Mouse (Mus musculus): ENCODE data around the gene Cenpl. TPM values are rescaled to one million over a fixed set of nuclear protein-coding genes. Genes with fewer than 3 reads are reported as not detected.

The Cenpl gene
- polyA plus RNA-seq, 1 experiment from 2014 or later = 17.1 TPM

GRCm38 (mm10) chr1:161077243-161077642 is 6.7 kb downstream of the Cenpl start:
- H3K27me3 ChIP-seq (replicated peaks; ENCODE audit: control insufficient read depth, insufficient read depth, low read length) = no peaks in the 10 kb centered on the region

DNA sequence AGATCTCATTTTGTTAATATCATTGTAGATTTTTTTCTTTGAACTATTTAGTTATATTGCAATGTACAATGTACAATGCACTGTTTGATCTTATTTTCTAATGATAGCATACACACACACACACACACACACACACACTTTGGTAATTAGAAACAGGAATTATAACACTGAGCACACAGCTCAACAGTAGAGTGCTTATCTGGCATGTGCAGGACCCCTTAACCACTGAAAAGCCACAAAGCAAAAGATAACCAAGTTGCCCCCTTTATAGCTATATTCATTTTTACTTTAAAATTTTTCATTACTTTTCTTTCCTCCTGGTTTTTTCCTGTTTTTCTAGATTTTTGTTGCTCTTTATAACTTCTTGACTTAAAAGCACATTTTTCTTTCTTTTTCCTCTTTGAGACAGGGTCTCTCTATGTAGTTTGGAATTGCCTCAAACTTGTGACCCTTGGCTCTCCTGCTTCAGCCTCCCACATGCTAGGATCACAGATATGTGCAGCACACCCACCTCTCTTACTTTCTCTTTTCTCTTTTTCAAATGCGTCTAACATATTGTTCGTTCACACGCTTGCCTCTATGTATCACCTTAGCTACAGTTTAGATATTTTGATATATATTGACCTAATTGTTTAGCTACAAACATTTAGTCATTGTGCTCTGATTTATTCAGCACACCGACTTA is 29.4 kb downstream of the Cenpl start:
- Histone ChIP-seq H3K4me2 (ENCODE audit: low read length) (no peak overlapping the region), H3K4me1 (replicated peaks; ENCODE audit: control insufficient read depth, insufficient read depth, low read length) (no peaks in the 10 kb centered on the region), H3K27me3 (replicated peaks; ENCODE audit: control insufficient read depth, insufficient read depth, low read length) (no peaks in the 10 kb centered on the region), H3K4me3 (replicated peaks; ENCODE audit: low read length) (no peak overlapping the region), H3K9me3 (ENCODE audit: control insufficient read depth, low read length) (no peaks in the 10 kb centered on the region), H3K36me3 (ENCODE audit: control insufficient read depth, insufficient read depth) (peaks cover 9% of the 10 kb centered on the region; the same call in 1 of the 2 replicates), H3K9ac (replicated peaks; ENCODE audit: low read depth, low read length) (no peak overlapping the region), H3K27ac (ENCODE audit: low read length) (no peak overlapping the region)
- WGBS = 97% methylated on average over 4 of the region's 4 CpGs
- ATAC-seq = no peak

More at GRCm38 (mm10) chr1:161077243-161077642, 6.7 kb downstream of the Cenpl start:
- 0 out of 2 replicates have a peak, but pooled peaks cover 3% of the 10 kb centered on the region for H3K36me3 ChIP-seq (ENCODE audit: control insufficient read depth, insufficient read depth)
- WGBS = 89% methylated on average over 3 of the region's 3 CpGs
- no peak overlapping the region for H3K27ac ChIP-seq (ENCODE audit: low read length)
- no peaks in the 10 kb centered on the region for H3K9me3 ChIP-seq (ENCODE audit: control insufficient read depth, low read length)
- H3K4me3 ChIP-seq (replicated peaks; ENCODE audit: low read length) = no peak overlapping the region
- peaks cover 17% of the 10 kb centered on the region for H3K4me1 ChIP-seq (replicated peaks; ENCODE audit: control insufficient read depth, insufficient read depth, low read length)
- H3K4me2 ChIP-seq (ENCODE audit: low read length) = no peak overlapping the region
- no peak for ATAC-seq
- no peak overlapping the region for H3K9ac ChIP-seq (replicated peaks; ENCODE audit: low read depth, low read length)

- Histone ChIP-seq H3K4me2 (ENCODE audit: low read length) (no peak overlapping the region), H3K27me3 (replicated peaks; ENCODE audit: control insufficient read depth, insufficient read depth, low read length) (no peaks in the 10 kb centered on the region), H3K27ac (ENCODE audit: low read length) (no peak overlapping the region), H3K36me3 (ENCODE audit: control insufficient read depth, insufficient read depth) (peaks cover 15% of the 10 kb centered on the region), H3K4me1 (replicated peaks; ENCODE audit: control insufficient read depth, insufficient read depth, low read length) (no peaks in the 10 kb centered on the region), H3K4me3 (replicated peaks; ENCODE audit: low read length) (no peak overlapping the region), H3K9ac (replicated peaks; ENCODE audit: low read depth, low read length) (no peak overlapping the region), H3K9me3 (ENCODE audit: control insufficient read depth, low read length) (no peaks in the 10 kb centered on the region)
- ATAC-seq = no peak
- 90% methylated on average over 1 of the region's 1 CpGs for WGBS
These were observed 33.3 kb downstream of the Cenpl start for GRCm38 (mm10) chr1:161103842-161104241.

- no peak overlapping the region for H3K27ac ChIP-seq (ENCODE audit: low read length)
- H3K27me3 ChIP-seq (replicated peaks; ENCODE audit: control insufficient read depth, insufficient read depth, low read length) = no peaks in the 10 kb centered on the region
- H3K4me2 ChIP-seq (ENCODE audit: low read length) = no peak overlapping the region
- H3K36me3 ChIP-seq (ENCODE audit: control insufficient read depth, insufficient read depth) = peaks cover 20% of the 10 kb centered on the region
- 80% methylated on average over 8 of the region's 8 CpGs for WGBS
- no peak for ATAC-seq
- no peak overlapping the region for H3K9ac ChIP-seq (replicated peaks; ENCODE audit: low read depth, low read length)
- H3K9me3 ChIP-seq (ENCODE audit: control insufficient read depth, low read length) = no peaks in the 10 kb centered on the region
- H3K4me3 ChIP-seq (replicated peaks; ENCODE audit: low read length) = no peak overlapping the region
- no peaks in the 10 kb centered on the region for H3K4me1 ChIP-seq (replicated peaks; ENCODE audit: control insufficient read depth, insufficient read depth, low read length)
These were observed 38.7 kb downstream of the Cenpl start for GRCm38 (mm10) chr1:161109216-161109615.

DNA sequence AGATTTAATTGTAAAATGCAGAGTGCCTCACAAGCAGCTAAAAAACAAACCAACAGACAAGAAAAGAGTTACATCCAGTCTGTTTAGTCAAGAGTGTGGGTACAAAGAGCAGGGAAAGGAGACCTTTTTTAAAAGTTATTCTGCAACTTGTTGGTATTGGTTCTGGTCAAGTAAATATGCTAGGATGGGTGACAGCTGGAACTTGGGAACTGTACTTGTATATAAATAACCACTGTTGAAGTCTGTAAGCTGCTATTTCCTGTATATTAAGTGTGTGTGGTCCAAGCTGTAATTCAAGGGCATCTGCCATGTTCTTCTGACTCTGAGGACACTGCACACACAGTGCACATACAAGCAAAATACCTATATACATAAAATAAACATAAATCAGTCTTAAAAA is 44.1 kb downstream of the Cenpl start:
- Histone ChIP-seq H3K4me2 (ENCODE audit: low read length) (no peak overlapping the region), H3K4me3 (replicated peaks; ENCODE audit: low read length) (no peak overlapping the region), H3K27ac (ENCODE audit: low read length) (no peak overlapping the region), H3K27me3 (replicated peaks; ENCODE audit: control insufficient read depth, insufficient read depth, low read length) (no peaks in the 10 kb centered on the region), H3K36me3 (ENCODE audit: control insufficient read depth, insufficient read depth) (peaks cover under 1% of the 10 kb centered on the region; the same call in 1 of the 2 replicates), H3K9me3 (ENCODE audit: control insufficient read depth, low read length) (no peaks in the 10 kb centered on the region), H3K9ac (replicated peaks; ENCODE audit: low read depth, low read length) (no peak overlapping the region), H3K4me1 (replicated peaks; ENCODE audit: control insufficient read depth, insufficient read depth, low read length) (no peaks in the 10 kb centered on the region)
- ATAC-seq = no peak

DNA sequence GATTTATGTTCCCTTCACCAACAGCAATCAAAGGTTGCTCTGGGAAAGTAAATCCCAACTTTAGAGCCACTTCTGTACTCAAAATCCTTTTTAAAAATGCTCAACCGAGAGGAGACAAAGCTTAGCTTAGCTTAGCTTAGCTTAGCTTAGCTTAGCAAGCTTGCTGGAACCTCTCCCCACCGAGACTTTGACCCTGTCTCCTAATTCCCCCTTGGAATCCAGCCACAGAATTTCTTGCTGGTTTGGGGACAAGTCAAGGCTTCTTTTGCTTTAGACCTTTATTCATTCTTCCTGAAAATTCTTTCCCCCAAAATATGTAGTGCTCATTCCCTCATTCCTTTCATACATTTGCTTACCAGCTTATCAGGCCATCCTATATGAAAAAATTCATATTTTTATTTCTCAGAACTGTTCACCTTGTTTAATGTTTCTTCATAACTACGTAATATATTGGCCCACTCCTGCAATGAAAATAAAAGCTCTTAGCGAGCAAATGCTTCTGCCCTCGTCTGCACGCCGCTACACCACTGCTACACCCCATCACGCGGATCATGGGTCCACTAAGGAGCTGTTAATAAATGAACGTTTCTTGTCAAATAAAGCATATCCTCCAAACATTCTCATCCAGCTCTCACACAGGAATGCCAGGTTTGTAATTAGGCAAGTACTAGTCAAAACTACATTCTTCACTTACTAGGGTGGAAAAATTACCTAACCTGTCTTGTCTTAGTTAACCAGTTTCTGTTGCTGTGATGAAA is 52.3 kb downstream of the Cenpl start:
- H3K27ac ChIP-seq (ENCODE audit: low read length) = no peak overlapping the region
- ATAC-seq = no peak
- H3K36me3 ChIP-seq (ENCODE audit: control insufficient read depth, insufficient read depth) = no peaks in the 10 kb centered on the region
- H3K27me3 ChIP-seq (replicated peaks; ENCODE audit: control insufficient read depth, insufficient read depth, low read length) = no peaks in the 10 kb centered on the region
- no peak overlapping the region for H3K4me2 ChIP-seq (ENCODE audit: low read length)
- no peaks in the 10 kb centered on the region for H3K4me1 ChIP-seq (replicated peaks; ENCODE audit: control insufficient read depth, insufficient read depth, low read length)
- no peak overlapping the region for H3K4me3 ChIP-seq (replicated peaks; ENCODE audit: low read length)
- no peaks in the 10 kb centered on the region for H3K9me3 ChIP-seq (ENCODE audit: control insufficient read depth, low read length)
- no peak overlapping the region for H3K9ac ChIP-seq (replicated peaks; ENCODE audit: low read depth, low read length)
- 87% methylated on average over 10 of the region's 10 CpGs for WGBS

GRCm38 (mm10) chr1:161126461-161126860 is 55.9 kb downstream of the Cenpl start:
- H3K9me3 ChIP-seq (ENCODE audit: control insufficient read depth, low read length) = no peaks in the 10 kb centered on the region
- H3K9ac ChIP-seq (replicated peaks; ENCODE audit: low read depth, low read length) = no peak overlapping the region
- no peak for ATAC-seq
- no peaks in the 10 kb centered on the region for H3K36me3 ChIP-seq (ENCODE audit: control insufficient read depth, insufficient read depth)
- H3K4me3 ChIP-seq (replicated peaks; ENCODE audit: low read length) = no peak overlapping the region
- H3K4me2 ChIP-seq (ENCODE audit: low read length) = no peak overlapping the region
- H3K27me3 ChIP-seq (replicated peaks; ENCODE audit: control insufficient read depth, insufficient read depth, low read length) = no peaks in the 10 kb centered on the region
- H3K27ac ChIP-seq (ENCODE audit: low read length) = no peak overlapping the region
- H3K4me1 ChIP-seq (replicated peaks; ENCODE audit: control insufficient read depth, insufficient read depth, low read length) = peaks cover 13% of the 10 kb centered on the region
- WGBS = 77% methylated on average over 1 of the region's 1 CpGs

DNA sequence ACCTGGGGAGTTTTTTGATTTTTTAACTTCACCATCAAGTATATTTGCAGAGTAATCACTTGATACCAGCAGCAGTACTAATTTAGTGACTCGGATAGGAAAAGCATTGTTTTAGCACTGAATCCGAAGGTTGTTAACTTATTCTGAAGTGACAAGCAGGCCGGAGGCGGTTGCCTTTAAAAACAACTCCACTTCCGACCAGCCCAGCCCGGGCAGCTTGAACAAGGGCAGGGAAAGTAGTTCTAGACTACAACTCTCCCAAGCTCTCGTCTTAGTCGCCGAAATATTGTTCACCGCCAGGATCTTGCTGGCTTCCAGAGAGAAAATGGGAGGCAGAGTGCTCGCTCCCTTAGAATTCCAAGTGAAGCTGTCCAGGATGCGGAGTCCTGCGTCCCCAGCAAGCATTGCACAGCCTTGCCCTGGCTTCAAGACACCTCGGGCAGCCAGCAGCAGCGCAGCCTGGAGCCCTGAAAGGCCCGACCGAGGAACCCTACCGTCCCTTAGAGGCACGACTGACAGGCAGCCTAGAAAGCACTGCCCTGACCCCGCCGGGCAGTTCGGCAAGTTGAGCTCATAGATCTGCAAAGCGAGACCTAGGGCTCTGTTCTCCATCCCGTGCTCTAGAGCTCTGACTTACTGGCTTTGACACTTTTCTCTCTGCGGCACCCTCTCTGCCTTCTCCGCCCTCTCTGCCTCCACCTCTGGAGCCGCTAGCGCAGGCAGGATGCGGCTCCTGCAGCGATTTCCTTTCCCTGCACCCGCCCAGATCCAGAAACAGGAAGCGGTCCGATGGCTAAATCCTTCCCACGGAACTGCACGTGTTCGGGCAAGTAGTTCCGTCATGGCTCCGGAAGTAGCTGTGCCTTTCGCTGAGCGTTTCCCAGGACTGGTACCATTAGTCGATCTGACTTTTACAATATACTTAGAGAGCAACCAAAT is 60.5 kb downstream of the Cenpl start, which contains the start of gene Klhl20:
Klhl20 (minus strand) TSS at position 786 of the 939 bp plus-strand sequence.
- Histone ChIP-seq H3K4me1 (replicated peaks; ENCODE audit: control insufficient read depth, insufficient read depth, low read length) (peaks cover 13% of the 10 kb centered on the region), H3K4me3 (replicated peaks; ENCODE audit: low read length) (peak within 1 kb of the TSS; percentile 95), H3K27ac (ENCODE audit: low read length) (peak within 1 kb of the TSS; percentile 82), H3K4me2 (ENCODE audit: low read length) (peak within 1 kb of the TSS; percentile 88), H3K36me3 (ENCODE audit: control insufficient read depth, insufficient read depth) (no peaks in the 10 kb centered on the region), H3K9me3 (ENCODE audit: control insufficient read depth, low read length) (no peaks in the 10 kb centered on the region), H3K9ac (replicated peaks; ENCODE audit: low read depth, low read length) (peak within 1 kb of the TSS; percentile 79), H3K27me3 (replicated peaks; ENCODE audit: control insufficient read depth, insufficient read depth, low read length) (no peaks in the 10 kb centered on the region)
- WGBS = 2% methylated on average over 41 of the region's 41 CpGs
- peak; percentile 99 for ATAC-seq
